Mouse (Mus musculus) spleen, postnatal 36 days (tissue): Measurements from ENCODE around the gene Pnkp.

Source experiments
- DNase-seq, 2 experiments: peaks; one replicate each; pipeline ENCODE4 v3.0.0; 2022; ENCODE audit warnings: low spot score in 2 of 2, mixed read lengths in 1 of 2

The Pnkp gene

DNA sequence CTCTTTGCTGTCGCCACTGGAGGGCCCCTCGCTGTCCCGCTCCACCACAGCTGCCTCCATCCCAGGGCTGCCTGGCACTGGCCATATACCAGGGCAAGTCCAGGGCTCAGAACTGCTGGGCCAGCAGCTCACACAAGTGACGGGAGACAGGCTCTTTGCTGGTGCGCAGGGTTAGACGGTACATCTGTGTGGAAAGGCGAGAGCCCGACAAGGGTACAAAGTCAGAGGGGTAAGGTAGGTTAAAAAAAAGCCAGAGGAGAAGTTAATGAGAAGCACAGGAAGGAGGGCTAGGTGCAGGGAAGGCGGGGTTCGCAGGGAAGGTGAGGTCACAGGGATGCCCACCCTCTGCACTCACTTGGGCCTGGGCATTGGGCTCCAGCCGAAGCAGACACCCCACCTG lies 43.7 kb downstream of the Pnkp start:
- DNase-seq, result no peak

DNA sequence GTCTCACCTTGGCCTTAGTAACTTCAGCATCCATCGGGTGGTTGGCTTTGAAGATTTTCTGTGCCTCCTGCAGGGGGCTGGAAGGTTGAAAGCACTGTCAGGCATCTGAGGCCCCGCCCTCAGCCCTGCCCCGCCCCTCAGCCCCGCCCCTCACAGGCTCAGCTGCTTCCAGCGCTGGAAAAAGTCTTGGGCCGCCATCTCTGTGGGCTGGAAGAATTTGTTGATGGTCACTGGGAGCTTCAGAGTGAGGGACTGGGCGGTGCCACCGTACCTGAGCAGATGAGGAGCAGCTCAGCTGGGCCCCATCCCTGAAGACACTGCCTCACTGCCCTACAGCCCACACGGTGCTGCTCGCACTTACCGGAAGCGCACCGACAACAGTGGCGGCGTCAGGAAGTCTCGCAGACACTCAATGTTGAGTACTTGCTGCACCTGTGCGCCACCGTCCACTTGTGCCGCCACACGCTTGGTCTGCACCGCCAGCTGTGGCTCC lies 44.3 kb downstream of the Pnkp start:
- peak; percentile 58 to 59 for DNase-seq

DNA sequence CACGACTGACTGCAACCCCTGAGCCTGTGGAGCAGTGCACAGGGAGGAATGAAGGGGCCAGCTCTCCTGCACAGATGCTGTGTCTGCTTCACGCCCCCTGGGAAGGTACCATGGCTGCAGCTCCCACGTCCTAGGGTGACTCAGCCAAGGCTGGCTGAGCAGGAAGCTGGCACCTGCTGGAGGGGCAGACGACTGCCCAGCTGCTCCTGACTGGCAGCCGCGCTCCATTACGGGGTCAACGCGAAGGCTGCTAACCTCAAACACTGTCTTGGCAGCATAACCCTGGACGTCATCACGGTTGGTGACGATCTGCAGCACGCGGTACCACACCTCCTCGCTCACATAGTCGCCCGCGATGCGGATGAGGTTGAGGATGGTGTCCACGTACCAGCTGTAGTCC lies 48.5 kb downstream of the Pnkp start:
- no peak for DNase-seq

DNA sequence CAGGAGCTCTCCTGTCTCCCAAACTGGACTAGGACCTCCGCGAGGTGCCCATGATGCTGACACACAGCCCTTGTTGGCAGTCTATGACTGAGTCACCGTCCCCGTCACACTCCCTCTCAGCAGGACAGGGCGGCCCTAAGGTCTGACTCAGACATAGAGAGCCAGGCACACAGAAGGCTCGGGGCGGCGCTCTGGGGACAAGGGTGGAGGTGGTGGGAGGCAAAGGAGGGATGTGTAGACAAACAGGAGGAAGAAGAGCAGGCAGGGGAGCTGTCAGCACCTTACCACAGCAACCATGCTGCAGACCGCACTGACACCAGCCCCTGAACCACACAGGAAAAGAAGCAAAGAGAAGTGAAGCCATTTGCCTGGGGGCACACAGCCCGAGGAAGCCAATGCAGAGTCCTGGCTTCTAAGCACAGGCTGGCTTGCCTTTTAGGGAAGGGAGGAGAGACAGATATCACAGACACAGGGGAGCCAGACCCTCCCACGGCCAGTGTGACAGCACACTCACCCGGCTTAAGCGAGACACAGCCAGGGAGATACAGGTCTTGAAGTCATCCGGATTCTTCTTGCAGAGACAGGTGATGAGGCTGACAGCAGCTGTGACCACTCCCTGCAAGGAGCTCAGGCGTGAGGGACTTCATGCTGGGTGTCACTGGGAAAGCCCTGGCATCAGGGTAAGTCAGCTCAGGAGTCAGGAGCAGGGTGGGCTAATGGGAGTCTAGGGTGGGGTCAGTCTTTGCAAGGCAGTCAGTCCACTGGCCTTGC lies 52.0 kb downstream of the Pnkp start:
- no peak for DNase-seq
